Mouse (Mus musculus) heart, adult 10 weeks (tissue): ENCODE results near the gene Ints2. TPM values are rescaled to one million over a fixed set of nuclear protein-coding genes. Genes with fewer than 3 reads are reported as not detected.

ENCODE experiments used
- polyA plus RNA-seq: library from polyadenylated mRNA; stranded (reverse); fragments of 350-450 nt; fragmentation: Illumina TruSeq; extraction: RNeasy Lipid Tissue Mini Kit (QIAGEN cat#74804); gene quantifications from one replicate; pipeline ENCODE4 v1.2.3, GENCODE M21; 2014; ENCODE audit warnings: low read depth, low replicate concordance

The Ints2 gene
- polyA plus RNA-seq, result 3.4 TPM

GRCm38 (mm10) chr11:86257460-86258076 is at the start of gene Ints2:
TSS of gene Ints2 (minus strand) at chr11:86257575.

GRCm38 (mm10) chr11:86201037-86201786 is 56.2 kb downstream of the Ints2 start, which contains the start of gene Brip1:
TSS of gene Brip1 (minus strand) at chr11:86201193.

Other genes starting within 250 kb of the Ints2 start
- 0.39 TPM for gene Brip1, start 56.4 kb downstream of the Ints2 start, polyA plus RNA-seq
- gene Med13, start 100.0 kb upstream of the Ints2 start, polyA plus RNA-seq, result 16.0 TPM
- 29.8 TPM for gene Rnft1, start 227.1 kb upstream of the Ints2 start, polyA plus RNA-seq